Mouse (Mus musculus) lung, postnatal 14 days (tissue): ENCODE measurements around the gene Spc24.
A peak's percentile ranks its signal among the peaks of the same experiment; 100 is the strongest.

Experiments
- DNase-seq: peaks from one replicate; pipeline ENCODE4 v3.0.0; 2021

The Spc24 gene

GRCm38 (mm10) chr9:21747238-21747774, 12.8 kb downstream of the Spc24 start:
- no peak for DNase-seq

- DNase-seq, result no peak
Observed at GRCm38 (mm10) chr9:21741514-21741913, 18.6 kb downstream of the Spc24 start.

- no peak for DNase-seq
Observed at GRCm38 (mm10) chr9:21740427-21740826, 19.7 kb downstream of the Spc24 start.

- no peak for DNase-seq
Observed at GRCm38 (mm10) chr9:21738776-21739175, 21.3 kb downstream of the Spc24 start.

- DNase-seq, result no peak
Observed at GRCm38 (mm10) chr9:21737188-21737587, 22.9 kb downstream of the Spc24 start.

GRCm38 (mm10) chr9:21736580-21736979, 23.5 kb downstream of the Spc24 start:
- DNase-seq, result peak; percentile 52

GRCm38 (mm10) chr9:21735126-21735525, 25.0 kb downstream of the Spc24 start:
- DNase-seq, result no peak

- DNase-seq, result no peak
Observed at GRCm38 (mm10) chr9:21733989-21734388, 26.1 kb downstream of the Spc24 start.

GRCm38 (mm10) chr9:21733446-21733845, 26.7 kb downstream of the Spc24 start:
- no peak for DNase-seq

- no peak for DNase-seq
Observed at GRCm38 (mm10) chr9:21732288-21732687, 27.8 kb downstream of the Spc24 start.

GRCm38 (mm10) chr9:21729264-21729663, 30.8 kb downstream of the Spc24 start:
- DNase-seq, result no peak

GRCm38 (mm10) chr9:21728261-21728832, 31.8 kb downstream of the Spc24 start:
- no peak for DNase-seq

GRCm38 (mm10) chr9:21726218-21726975, 33.7 kb downstream of the Spc24 start:
- DNase-seq, result no peak

GRCm38 (mm10) chr9:21725224-21726121, 34.6 kb downstream of the Spc24 start:
- DNase-seq, result no peak

- DNase-seq, result peak; percentile 89
Observed at GRCm38 (mm10) chr9:21724147-21724536, 36.0 kb downstream of the Spc24 start.

GRCm38 (mm10) chr9:21723377-21724146, 36.5 kb downstream of the Spc24 start, which contains the start of gene Ldlr:
TSS of gene Ldlr (plus strand) at chr9:21723483.
- DNase-seq, result peak; percentile 83

- no peak for DNase-seq
Observed at GRCm38 (mm10) chr9:21721036-21721435, 39.1 kb downstream of the Spc24 start.

GRCm38 (mm10) chr9:21717015-21717414, 43.1 kb downstream of the Spc24 start:
- DNase-seq, result no peak

- no peak for DNase-seq
Observed at GRCm38 (mm10) chr9:21715298-21715697, 44.8 kb downstream of the Spc24 start.

GRCm38 (mm10) chr9:21709340-21709739, 50.8 kb downstream of the Spc24 start:
- DNase-seq, result no peak

- no peak for DNase-seq
Observed at GRCm38 (mm10) chr9:21706586-21707265, 53.4 kb downstream of the Spc24 start.

- no peak for DNase-seq
Observed at GRCm38 (mm10) chr9:21706085-21706484, 54.0 kb downstream of the Spc24 start.
